Mouse (Mus musculus): Measurements from ENCODE around the gene Olfr1367. TPM values are rescaled to one million over a fixed set of nuclear protein-coding genes. Genes with fewer than 3 reads are reported as not detected.
"Not testable (repeated sequence)": the region's sequence is repeated elsewhere in the genome, so short reads cannot be mapped to it uniquely, and the experiment has no call there.

The Olfr1367 gene
- polyA plus RNA-seq, 1 experiment: not detected

GRCm38 (mm10) chr13:21366635-21367034 lies 19.9 kb downstream of the Olfr1367 start:
- Histone ChIP-seq H3K27me3 (ENCODE audit: control insufficient read depth, insufficient read depth, insufficient read length) (no peaks in the 10 kb centered on the region), H3ac (ENCODE audit: control insufficient read depth, insufficient read length, low read depth) (no peak overlapping the region), H3K4me3 (ENCODE audit: insufficient read depth, poor library complexity, severe bottlenecking) (no peak overlapping the region), H3K36me3 (ENCODE audit: control insufficient read depth, insufficient read depth) (peaks cover 22% of the 10 kb centered on the region), H3K79me3 (ENCODE audit: low read depth) (no peaks in the 10 kb centered on the region), H3K79me2 (ENCODE audit: control insufficient read depth, insufficient read depth) (peaks cover 23% of the 10 kb centered on the region)
- no peak for TF ChIP-seq MAX (IDR thresholded peaks at IDR 0.05)

GRCm38 (mm10) chr13:21372700-21373099 lies 26.0 kb downstream of the Olfr1367 start:
- Histone ChIP-seq H3K36me3 (ENCODE audit: control insufficient read depth, insufficient read depth) (peaks cover 22% of the 10 kb centered on the region), H3K79me2 (ENCODE audit: control insufficient read depth, insufficient read depth) (no peaks in the 10 kb centered on the region), H3K79me3 (ENCODE audit: low read depth) (no peaks in the 10 kb centered on the region), H3K4me3 (ENCODE audit: insufficient read depth, poor library complexity, severe bottlenecking) (no peak overlapping the region), H3K27me3 (ENCODE audit: control insufficient read depth, insufficient read depth, insufficient read length) (no peaks in the 10 kb centered on the region), H3ac (ENCODE audit: control insufficient read depth, insufficient read length, low read depth) (no peak overlapping the region)
- no peak for TF ChIP-seq FOSL1 (IDR thresholded peaks at IDR 0.05; ENCODE audit: insufficient read depth, low read length, poor library complexity, severe bottlenecking)
- no peak for TF ChIP-seq CEBPB (IDR thresholded peaks at IDR 0.05; ENCODE audit: low read depth)
- no peak for TF ChIP-seq MYOG (IDR thresholded peaks at IDR 0.05; ENCODE audit: control insufficient read depth, extremely low read depth, insufficient read length)
- no peak for TF ChIP-seq USF1 (IDR thresholded peaks at IDR 0.05; ENCODE audit: low read depth)
- TF ChIP-seq CTCF (IDR thresholded peaks at IDR 0.05; ENCODE audit: control insufficient read depth, insufficient read depth, insufficient read length): no peak
- no peak for TF ChIP-seq MAX (IDR thresholded peaks at IDR 0.05)
- TF ChIP-seq MYOD1 (IDR thresholded peaks at IDR 0.05; ENCODE audit: control insufficient read depth, insufficient read length, low read depth): no peak

GRCm38 (mm10) chr13:21377773-21378172 lies 31.1 kb downstream of the Olfr1367 start:
- Histone ChIP-seq H3K4me3 (ENCODE audit: insufficient read depth, poor library complexity, severe bottlenecking) (no peak overlapping the region), H3K36me3 (ENCODE audit: control insufficient read depth, insufficient read depth) (no peaks in the 10 kb centered on the region), H3K79me3 (ENCODE audit: low read depth) (no peaks in the 10 kb centered on the region), H3K79me2 (ENCODE audit: control insufficient read depth, insufficient read depth) (no peaks in the 10 kb centered on the region), H3K27me3 (ENCODE audit: control insufficient read depth, insufficient read depth, insufficient read length) (no peaks in the 10 kb centered on the region), H3ac (ENCODE audit: control insufficient read depth, insufficient read length, low read depth) (no peak overlapping the region)
- TF ChIP-seq MAX (IDR thresholded peaks at IDR 0.05) (no peak), CEBPB (IDR thresholded peaks at IDR 0.05; ENCODE audit: low read depth) (no peak), FOSL1 (IDR thresholded peaks at IDR 0.05; ENCODE audit: insufficient read depth, low read length, poor library complexity, severe bottlenecking) (no peak), USF1 (IDR thresholded peaks at IDR 0.05; ENCODE audit: low read depth) (no peak), CTCF (IDR thresholded peaks at IDR 0.05; ENCODE audit: control insufficient read depth, insufficient read depth, insufficient read length) (no peak), MYOD1 (IDR thresholded peaks at IDR 0.05; ENCODE audit: control insufficient read depth, insufficient read length, low read depth) (no peak), MYOG (IDR thresholded peaks at IDR 0.05; ENCODE audit: control insufficient read depth, extremely low read depth, insufficient read length) (no peak)

- H3K27me3 ChIP-seq (ENCODE audit: control insufficient read depth, insufficient read depth, insufficient read length): no peaks in the 10 kb centered on the region
- no peak overlapping the region for H3K4me3 ChIP-seq (ENCODE audit: insufficient read depth, poor library complexity, severe bottlenecking)
- peaks cover 14% of the 10 kb centered on the region for H3K79me2 ChIP-seq (ENCODE audit: control insufficient read depth, insufficient read depth)
- peaks cover 10% of the 10 kb centered on the region for H3K79me3 ChIP-seq (ENCODE audit: low read depth)
- H3K36me3 ChIP-seq (ENCODE audit: control insufficient read depth, insufficient read depth): peaks cover 62% of the 10 kb centered on the region
- no peak overlapping the region for H3ac ChIP-seq (ENCODE audit: control insufficient read depth, insufficient read length, low read depth)
- no peak for TF ChIP-seq MAX (IDR thresholded peaks at IDR 0.05)
- TF ChIP-seq CEBPB (IDR thresholded peaks at IDR 0.05; ENCODE audit: low read depth): no peak
- TF ChIP-seq CTCF (IDR thresholded peaks at IDR 0.05; ENCODE audit: control insufficient read depth, insufficient read depth, insufficient read length): no peak
- no peak for TF ChIP-seq MYOD1 (IDR thresholded peaks at IDR 0.05; ENCODE audit: control insufficient read depth, insufficient read length, low read depth)
- TF ChIP-seq FOSL1 (IDR thresholded peaks at IDR 0.05; ENCODE audit: insufficient read depth, low read length, poor library complexity, severe bottlenecking): no peak
- TF ChIP-seq USF1 (IDR thresholded peaks at IDR 0.05; ENCODE audit: low read depth): no peak
- TF ChIP-seq MYOG (IDR thresholded peaks at IDR 0.05; ENCODE audit: control insufficient read depth, extremely low read depth, insufficient read length): no peak
Observed at GRCm38 (mm10) chr13:21395211-21395610, 48.5 kb downstream of the Olfr1367 start.

GRCm38 (mm10) chr13:21395623-21396022 lies 48.9 kb downstream of the Olfr1367 start:
- H3K27me3 ChIP-seq (ENCODE audit: control insufficient read depth, insufficient read depth, insufficient read length): no peaks in the 10 kb centered on the region
- H3K79me3 ChIP-seq (ENCODE audit: low read depth): peaks cover 12% of the 10 kb centered on the region
- H3K79me2 ChIP-seq (ENCODE audit: control insufficient read depth, insufficient read depth): peaks cover 18% of the 10 kb centered on the region
- TF ChIP-seq CEBPB (IDR thresholded peaks at IDR 0.05; ENCODE audit: low read depth): no peak
- no peak overlapping the region for H3K4me3 ChIP-seq (ENCODE audit: insufficient read depth, poor library complexity, severe bottlenecking)
- H3ac ChIP-seq (ENCODE audit: control insufficient read depth, insufficient read length, low read depth): no peak overlapping the region
- peaks cover 62% of the 10 kb centered on the region for H3K36me3 ChIP-seq (ENCODE audit: control insufficient read depth, insufficient read depth)

GRCm38 (mm10) chr13:21396048-21396447 lies 49.3 kb downstream of the Olfr1367 start:
- not testable (repeated sequence) for H3ac ChIP-seq (ENCODE audit: control insufficient read depth, insufficient read length, low read depth); H3K4me3 ChIP-seq (ENCODE audit: insufficient read depth, poor library complexity, severe bottlenecking); H3K27me3 ChIP-seq (ENCODE audit: control insufficient read depth, insufficient read depth, insufficient read length)
- Histone ChIP-seq H3K79me2 (ENCODE audit: control insufficient read depth, insufficient read depth) (peaks cover 23% of the 10 kb centered on the region), H3K79me3 (ENCODE audit: low read depth) (peaks cover 13% of the 10 kb centered on the region), H3K36me3 (ENCODE audit: control insufficient read depth, insufficient read depth) (peaks cover 62% of the 10 kb centered on the region)
